Mouse (Mus musculus) c-Kit-negative CD71-positive TER-119-positive erythroid progenitor cells, embryonic 14.5 days (primary cell): ENCODE data around the gene Kcnj10.
A peak's percentile ranks its signal among the peaks of the same experiment; 100 is the strongest.

Experiments used
- DNase-seq: peaks from one replicate; pipeline ENCODE4 v3.0.0-alpha.2; 2013; ENCODE audit warnings: low read depth, low spot score

The Kcnj10 gene

DNA sequence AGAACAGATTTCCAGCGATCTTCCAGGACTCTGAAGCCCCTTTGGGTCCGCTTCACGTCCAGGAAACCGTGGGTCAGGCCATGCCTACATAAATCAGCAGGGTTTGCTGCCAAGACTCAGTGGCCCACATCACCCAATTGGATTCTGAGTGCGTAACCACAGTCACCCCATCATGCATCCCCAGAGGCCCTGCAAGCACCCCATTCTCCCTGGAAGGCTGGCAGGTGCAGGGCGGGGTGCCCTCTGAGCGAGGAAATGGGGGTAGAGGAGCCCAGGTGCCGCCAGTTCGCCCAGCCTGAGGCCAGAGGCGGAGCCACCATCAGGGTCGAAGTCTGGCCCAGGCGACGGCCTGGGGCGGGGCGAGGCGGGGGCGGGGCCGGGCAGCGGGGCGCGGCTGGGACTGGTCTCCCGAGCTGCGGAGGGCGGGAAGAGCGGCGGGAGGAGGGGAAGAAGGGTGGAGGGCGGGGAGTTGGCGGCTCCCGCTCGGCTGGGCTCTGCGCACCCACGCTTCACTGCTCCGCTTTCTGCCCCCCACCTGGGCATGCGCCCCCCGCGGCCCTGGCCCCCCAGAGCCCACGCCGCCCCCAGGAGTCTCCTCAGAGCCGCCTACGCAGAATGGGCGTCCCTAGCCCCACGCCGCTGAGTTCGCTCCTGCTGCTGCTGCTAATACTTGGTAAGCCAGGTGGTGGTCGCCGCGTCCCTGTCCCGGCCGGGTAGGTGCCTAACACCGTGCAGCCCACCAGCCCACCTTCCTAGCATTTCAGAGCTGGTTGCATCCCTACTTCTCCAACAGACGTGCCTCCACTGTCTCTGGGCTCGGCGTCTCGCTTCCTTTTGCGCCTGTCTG, 28.9 kb upstream of the Kcnj10 start:
- peak; percentile 77 for DNase-seq

DNA sequence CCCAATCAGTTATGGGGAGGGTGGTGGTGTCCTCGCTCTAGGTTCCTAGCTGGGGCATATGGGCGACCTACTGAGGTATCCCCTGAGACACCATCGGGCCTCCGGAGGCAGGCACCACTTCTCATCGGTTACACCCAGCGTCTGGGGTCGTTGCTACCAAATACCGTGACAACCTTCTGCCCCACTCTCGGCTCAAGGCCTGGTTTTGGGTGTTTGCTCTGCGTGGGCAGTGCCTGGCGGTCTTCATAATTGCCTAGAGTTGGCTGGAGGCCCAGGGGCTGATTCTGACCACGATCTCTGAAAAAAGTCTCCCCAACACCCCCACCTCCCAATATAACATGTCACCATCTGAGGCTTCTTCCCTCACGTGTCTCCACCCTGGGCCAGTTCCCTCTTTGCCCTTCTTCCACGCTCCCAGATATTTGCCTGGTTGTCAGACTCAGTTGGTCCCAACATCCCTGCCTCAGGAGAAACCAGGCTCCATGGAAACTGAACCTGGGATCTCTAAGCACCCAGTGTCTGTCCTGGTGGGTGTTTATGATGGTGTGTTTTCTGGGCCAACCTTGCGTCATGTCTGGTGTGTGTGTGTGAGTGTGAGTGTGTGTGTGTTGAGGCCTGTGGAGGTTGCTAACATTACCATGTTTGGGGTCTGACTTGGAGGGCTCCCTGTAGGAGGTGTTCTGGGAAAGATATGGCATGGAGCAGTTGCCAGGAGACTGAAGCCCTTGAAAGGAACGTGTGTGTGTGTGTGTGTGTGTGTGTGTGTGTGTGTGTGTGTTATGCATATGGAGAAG, 28.0 kb upstream of the Kcnj10 start:
- DNase-seq, result no peak

DNA sequence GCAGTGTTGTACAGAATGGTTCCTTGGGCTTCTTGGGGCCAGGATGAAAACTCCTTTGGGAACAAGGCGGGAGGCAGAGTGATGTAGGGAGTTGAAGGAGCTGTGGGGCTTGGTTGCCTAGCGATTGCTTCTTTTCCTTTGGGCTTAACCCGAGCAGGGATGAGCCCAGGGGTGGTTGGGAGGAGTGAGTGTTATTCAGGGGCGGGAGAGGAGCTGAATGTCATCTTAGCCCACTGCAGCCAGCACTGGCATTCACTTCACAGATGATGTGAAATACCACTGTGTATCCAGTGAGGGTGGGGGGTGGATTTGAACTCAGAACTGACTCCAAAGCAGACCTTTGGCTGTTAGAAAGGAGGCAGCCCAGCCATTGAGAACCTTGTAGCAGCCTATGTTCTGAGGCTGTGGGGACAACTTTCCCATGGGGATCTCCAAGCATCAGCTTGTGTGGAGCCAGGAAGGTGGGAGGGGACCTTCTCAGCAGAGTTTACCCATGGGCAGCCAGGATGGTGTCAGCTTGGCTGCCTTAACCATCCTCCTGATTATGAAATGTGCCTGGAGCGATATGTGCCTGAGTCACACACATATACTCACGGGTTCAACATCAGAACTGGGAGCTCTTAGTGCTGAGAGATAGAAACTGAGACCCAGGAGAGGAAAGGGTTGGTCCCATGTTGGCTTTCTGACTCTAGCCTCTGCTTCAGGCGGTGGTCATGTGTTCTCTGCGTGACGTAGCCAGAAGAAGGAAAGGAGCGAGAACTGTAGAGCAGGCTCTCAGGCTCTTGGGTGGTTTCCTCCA, 27.2 kb upstream of the Kcnj10 start:
- no peak for DNase-seq

DNA sequence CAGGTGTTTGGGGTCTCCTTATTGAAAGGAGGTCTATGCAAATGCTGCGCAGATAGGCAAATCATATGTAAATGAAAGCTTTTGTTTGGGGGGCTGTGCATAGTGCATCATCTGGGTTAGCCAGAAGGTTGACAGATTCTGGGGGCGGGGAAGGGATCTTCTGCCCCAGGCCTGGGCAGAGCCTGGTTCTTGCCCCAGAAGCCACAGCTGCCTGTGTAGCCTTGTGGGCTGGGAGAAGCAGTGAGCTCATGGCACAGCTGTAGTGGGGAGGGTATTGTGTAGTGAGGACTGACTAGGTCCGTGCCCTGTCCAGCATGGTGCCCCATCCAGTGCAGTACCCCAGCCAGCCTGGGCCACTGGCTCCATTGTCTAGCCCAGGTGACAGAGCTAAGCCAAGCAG, 26.1 kb upstream of the Kcnj10 start:
- DNase-seq, result no peak

DNA sequence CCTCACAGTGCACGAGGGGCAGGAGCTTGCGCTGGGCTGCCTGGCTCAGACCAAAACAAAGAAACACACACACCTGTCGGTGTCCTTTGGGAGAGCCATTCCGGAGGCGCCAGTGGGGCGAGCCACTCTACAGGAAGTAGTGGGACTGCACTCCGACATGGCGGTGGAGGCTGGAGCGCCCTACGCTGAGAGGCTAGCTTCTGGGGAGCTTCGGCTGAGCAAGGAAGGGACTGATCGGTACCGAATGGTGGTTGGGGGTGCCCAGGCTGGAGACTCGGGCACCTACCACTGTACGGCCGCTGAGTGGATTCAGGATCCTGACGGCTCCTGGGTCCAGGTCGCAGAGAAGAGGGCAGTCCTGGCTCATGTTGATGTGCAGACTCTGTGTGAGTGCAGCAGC, 23.6 kb upstream of the Kcnj10 start:
- DNase-seq, result no peak

DNA sequence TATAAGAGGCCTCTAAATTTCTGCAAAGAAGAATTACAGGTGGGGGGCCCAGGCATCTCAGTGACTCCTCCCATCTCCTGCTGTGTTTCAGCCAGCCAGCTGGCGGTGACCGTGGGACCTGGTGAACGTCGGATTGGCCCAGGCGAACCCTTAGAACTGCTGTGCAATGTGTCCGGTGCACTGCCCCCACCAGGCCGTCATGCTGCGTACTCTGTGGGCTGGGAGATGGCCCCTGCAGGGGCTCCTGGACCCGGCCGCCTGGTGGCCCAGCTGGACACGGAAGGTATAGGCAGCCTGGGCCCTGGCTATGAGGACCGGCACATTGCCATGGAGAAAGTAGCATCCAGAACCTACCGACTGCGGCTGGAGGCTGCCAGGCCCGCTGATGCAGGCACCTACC, 23.1 kb upstream of the Kcnj10 start:
- no peak for DNase-seq

GRCm38 (mm10) chr1:172318424-172319035, 22.5 kb upstream of the Kcnj10 start:
- no peak for DNase-seq

DNA sequence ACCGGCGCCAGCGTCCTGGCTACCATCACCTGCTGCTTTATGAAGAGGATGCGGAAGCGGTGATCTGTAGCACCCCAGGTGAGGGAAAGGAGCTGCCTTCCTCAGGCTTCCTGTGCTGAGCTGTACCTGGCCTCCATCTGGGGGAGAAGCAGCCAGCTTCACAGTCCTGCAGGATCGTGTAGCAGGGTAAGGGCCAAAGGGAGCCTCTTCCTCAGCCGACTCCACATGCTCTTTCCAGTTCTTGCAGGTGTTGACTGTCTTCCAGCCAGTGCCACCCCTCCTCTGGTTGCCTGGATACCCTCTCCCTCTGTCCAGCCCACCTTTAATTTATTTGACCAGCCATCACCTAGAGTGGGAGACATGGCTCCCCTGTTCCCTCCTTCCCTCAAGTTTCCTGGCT, 21.7 kb upstream of the Kcnj10 start:
- no peak for DNase-seq

GRCm38 (mm10) chr1:172319921-172320411, 21.0 kb upstream of the Kcnj10 start:
- DNase-seq, result no peak

DNA sequence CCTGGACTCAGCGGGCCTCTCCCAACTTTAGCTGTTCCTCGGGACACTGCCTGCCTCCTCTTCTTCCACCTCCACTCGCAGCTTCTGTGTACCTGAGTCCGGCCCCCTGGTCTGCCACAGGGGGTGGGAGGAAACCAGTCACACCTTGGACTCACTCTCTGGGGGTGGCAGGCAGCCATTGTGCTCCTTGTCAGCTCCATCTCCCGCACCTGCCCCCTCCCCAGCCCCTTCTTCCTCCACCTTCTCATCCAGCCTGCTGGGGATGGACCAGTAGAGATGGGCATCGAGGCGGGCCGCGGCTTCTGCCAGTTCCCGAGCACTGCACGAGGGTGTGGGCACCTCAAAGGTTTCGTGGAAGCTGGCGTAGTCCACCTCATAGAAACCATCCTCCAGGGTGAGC, 18.3 kb upstream of the Kcnj10 start:
- no peak for DNase-seq

- DNase-seq, result no peak
These were observed 17.7 kb upstream of the Kcnj10 start for GRCm38 (mm10) chr1:172323298-172323697.

DNA sequence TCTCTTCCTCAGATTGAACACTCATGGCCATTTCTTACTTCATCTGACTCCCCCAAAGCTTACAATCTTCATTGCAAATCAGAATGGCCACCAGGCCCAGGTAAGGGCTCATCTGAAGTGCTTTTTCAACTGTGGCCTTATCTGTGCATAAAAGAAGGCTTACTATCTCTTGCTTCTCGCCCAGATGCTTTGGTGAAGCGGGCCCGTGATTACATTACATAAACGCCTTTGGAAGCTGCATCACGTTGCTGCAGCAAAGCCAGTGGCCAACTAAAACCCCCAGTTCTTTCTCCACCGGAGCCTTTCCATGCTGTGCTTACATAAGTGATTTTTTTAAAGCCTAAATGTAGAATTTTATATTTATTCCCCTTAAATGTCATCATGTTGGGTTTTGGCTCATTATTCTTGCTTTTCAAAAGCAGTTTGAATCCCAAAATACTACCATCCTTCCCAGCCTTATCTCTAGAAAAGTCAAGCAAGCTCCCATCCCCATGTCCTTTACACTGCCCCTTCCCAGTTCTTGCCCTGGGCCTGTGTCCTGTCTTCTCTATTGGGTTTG, 17.1 kb upstream of the Kcnj10 start:
- DNase-seq, result no peak

DNA sequence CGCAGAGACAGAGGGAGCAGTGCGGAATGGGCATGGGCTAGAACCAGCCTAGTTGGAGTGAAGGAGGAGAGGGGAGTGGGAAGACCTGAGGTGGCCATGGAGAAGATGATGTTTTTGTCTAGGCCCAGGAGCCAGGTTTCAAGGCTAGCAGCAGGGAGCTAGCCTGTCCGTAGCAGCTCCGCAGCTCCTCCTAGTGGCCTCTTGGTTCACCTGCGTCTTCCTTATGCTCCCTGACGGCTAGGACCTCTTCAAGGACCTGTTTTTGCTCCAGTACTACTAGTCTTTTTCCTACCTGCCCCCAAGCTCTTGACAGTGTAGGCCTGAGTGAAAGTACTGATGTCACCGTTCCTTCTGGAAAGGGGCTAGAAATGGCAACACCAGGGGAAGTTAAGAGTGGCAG, 16.3 kb upstream of the Kcnj10 start:
- peak; percentile 50 for DNase-seq

GRCm38 (mm10) chr1:172325680-172326535, 15.1 kb upstream of the Kcnj10 start:
- DNase-seq, result no peak

DNA sequence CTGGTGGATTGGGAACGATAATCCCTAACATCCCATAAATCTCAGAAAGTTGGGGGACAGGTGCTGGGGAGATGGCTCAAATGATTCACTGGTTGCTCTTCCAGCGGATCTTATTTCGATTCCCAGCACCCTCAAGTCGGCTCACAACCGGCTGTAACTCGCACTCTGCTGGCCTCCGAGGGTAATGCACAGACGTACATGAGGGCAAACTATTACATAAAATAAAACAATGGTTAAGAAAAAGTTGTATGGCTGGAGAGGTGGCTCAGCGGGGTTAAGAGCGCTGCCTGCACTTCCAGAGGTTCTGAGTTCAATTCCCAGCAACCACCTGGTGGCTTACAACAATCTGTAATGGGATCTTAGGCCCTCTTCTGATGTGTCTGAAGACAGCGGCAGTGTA, 14.3 kb upstream of the Kcnj10 start:
- DNase-seq, result no peak

DNA sequence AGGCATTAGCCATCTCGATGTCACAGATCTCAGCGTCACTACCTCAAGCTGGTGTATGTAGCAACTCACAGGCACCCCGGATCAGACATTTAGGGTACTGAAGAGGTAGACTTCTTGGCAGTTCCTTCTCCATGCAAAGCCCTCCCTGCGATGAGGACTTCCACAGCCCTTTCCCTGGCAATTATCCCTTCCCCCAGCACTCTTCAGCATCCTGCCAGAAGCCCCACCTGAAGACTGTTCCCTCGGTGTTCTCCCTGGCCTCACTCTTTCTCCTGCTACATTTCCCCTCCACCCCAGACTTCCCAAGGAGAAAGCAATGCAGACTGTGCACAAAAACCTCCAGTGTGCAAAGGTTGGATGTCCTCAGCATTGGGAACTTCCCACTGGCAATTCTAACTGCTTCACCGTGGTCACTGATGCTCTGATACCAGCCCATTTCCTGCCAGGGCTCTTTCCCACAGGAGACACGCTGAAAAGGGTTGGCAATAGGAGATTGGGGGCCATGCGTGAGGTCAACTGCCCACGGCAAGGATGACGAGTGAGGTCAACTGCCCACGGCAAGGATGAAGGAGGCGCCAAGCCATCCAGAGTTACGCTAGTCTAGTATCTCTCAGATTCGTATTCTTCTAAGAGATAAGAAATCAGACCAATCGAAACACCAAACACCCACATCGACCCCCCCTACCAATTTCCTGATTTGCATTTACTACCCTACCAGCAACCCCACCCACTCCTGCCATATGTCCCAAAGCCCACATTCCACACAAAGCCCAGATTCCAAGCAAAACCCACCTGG, 13.6 kb upstream of the Kcnj10 start:
- no peak for DNase-seq

DNA sequence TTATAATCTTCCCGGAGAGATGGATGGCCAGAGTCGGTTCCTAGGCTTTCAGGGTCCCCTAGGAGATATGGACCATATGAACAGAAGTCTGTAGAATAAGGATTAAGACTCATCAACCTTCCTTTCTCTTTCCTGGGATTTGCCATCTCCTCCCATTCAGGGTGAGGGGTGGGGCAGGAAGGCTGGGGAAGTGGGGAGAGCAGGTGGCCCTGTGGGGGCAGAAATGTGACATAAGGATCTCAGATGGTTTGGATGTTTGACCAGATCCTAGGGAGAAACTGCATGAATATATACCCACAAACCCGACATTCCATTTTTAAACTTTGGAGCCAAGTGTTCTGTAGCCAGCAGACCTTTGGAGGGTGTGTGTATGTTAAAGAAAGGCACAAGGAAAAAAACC, 13.0 kb upstream of the Kcnj10 start:
- DNase-seq, result no peak

DNA sequence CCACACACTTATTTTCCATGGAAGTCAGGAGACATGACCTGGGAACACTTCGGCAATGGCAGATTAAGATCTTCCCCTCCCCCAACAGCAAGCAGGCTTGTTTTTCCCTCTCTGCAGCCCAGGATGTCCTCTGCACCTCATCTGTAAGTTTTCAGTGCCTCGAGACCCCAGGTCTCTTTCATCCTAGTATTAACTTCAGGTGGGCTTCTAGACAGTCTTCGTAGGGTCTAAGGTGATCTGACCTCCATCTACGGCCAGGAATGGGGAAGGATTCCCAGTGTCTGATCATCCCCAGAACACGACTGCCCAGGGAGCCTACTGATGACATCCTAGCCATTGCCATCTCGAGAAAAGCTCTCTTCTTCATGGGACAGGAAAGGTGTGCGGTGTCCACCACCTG, 12.5 kb upstream of the Kcnj10 start:
- no peak for DNase-seq

GRCm38 (mm10) chr1:172329131-172329530, 11.9 kb upstream of the Kcnj10 start, which contains the start of gene Kcnj9:
Kcnj9 (minus strand) TSS chr1:172329318.
- DNase-seq, result no peak
